Mouse (Mus musculus) stomach, postnatal 0 days (tissue): ENCODE measurements around the gene St13.

Source experiments
- CTCF ChIP-seq: IDR thresholded peaks from 2 replicates; pipeline ENCODE4 v1.5.1; 2016; ENCODE audit warnings: antibody characterized with exemption, low read depth, mild to moderate bottlenecking, moderate library complexity
- EP300 ChIP-seq: optimal IDR thresholded peaks from 2 replicates; pipeline ENCODE3; 2016; ENCODE audit warnings: antibody characterized with exemption

- no peak for TF ChIP-seq EP300
- no peak for TF ChIP-seq CTCF
Measured at GRCm38 (mm10) chr15:81324979-81325378, 74.9 kb downstream of the St13 start.
